ENCODE assay signal across 11 mouse cellular contexts in the genomic region with DNA sequence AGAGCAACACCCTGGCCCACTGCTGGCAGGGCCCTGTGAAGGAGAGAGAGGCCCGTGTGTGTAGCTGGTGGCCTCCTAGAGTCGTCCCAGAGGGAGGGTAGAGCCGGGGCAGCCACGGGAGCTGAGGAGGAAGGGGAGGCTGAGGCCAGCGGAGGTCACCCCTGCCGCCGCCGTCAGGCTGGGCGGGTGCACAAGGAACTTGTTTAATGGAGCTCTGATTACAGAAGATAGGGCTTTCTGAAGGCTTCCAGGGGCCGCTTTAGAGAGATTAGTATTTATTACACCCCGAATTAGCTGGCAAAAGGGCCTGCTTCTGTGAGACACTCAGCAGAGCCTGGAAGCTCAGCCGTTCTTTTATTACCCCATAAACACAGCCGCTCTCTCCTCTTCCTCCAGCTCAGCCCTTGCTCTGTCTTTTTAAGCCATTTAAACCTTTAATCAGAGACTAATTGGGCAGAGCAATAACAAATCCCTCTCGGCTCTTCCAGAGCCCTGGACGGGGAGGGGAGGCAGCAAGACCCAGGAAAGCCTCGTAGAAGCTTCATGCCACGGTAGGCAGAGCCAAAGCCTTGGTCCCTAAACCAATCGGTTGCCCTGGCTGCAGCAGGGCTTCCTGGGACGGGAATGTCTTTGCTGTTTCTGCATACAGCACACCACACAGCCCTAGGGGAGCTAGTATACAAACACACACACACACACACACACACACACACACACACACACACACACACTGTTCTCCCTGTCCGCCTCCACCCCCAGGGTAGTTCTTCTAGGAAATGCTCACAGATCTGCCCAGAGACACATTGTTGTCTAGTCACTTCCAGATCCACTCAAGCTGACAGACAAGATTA.
DNase-seq lines count a peak whose midpoint lies in the region; ATAC-seq lines count a peak whose summit lies in the region.
"Had no signal": no experiment of that assay in that cellular context is flagged by ENCODE, and none has a peak within 500 bp of the region (broad histone marks: within the 10 kb centered on the region; RNA-seq: fewer than 3 reads in every experiment).

No protein-coding gene starts in this region.

- no peak overlapping the region for H3K4me2 ChIP-seq in lung, embryonic 16.5 days (ENCODE audit: low read depth, low read length)
- no peak overlapping the region for H3K4me2 ChIP-seq in forebrain, embryonic 14.5 days (ENCODE audit: low read length)
- no peak overlapping the region for H3K4me2 ChIP-seq in stomach, embryonic 15.5 days

- ATAC-seq in lung, embryonic 16.5 days (ENCODE audit: low read depth) = no peak
- ATAC-seq in forebrain, embryonic 14.5 days = no peak
- peak; percentile 68 for ATAC-seq in stomach, embryonic 15.5 days (ENCODE audit: insufficient read depth, low FRiP score, low read depth)

- 18% methylated on average over 20 of the region's 20 CpGs for WGBS in lung, embryonic 16.5 days
- WGBS in forebrain, embryonic 14.5 days = 8% methylated on average over 20 of the region's 20 CpGs
- WGBS in stomach, embryonic 15.5 days = 9% methylated on average over 20 of the region's 20 CpGs

- DNase-seq in lung, adult 18-20 months = no peak
- peak; percentile 56 for DNase-seq in forebrain, embryonic 14.5 days (ENCODE audit: low spot score)
- peak; percentile 60 to 69 for DNase-seq in kidney, postnatal 4 days
- DNase-seq in gastrocnemius, postnatal 4 days (ENCODE audit: low spot score in 2 of 2) = no peak
- no peak for DNase-seq in thymus, postnatal 14 days
- DNase-seq in gastrocnemius, adult 8-10 months (ENCODE audit: low spot score in 2 of 2) = no peak
- DNase-seq: gastrocnemius, postnatal 10 days; thymus, postnatal 36 days had no signal

- H3K4me1 ChIP-seq in lung, embryonic 16.5 days (replicated peaks; ENCODE audit: control insufficient read depth, insufficient read depth, low read length) = peaks cover 12% of the 10 kb centered on the region
- no peaks in the 10 kb centered on the region for H3K4me1 ChIP-seq in forebrain, embryonic 14.5 days (ENCODE audit: control insufficient read depth, insufficient read depth, low read length)
- peaks cover 20% of the 10 kb centered on the region for H3K4me1 ChIP-seq in stomach, embryonic 15.5 days

- 0 out of 2 replicates have a peak overlapping the region, but pooled peaks have one; percentile 36 for H3K27ac ChIP-seq in lung, embryonic 16.5 days (ENCODE audit: low read length)
- H3K27ac ChIP-seq in forebrain, embryonic 14.5 days (ENCODE audit: low read depth, low read length) = no peak overlapping the region
- H3K27ac ChIP-seq in stomach, embryonic 15.5 days = peak overlapping the region; percentile 27

- H3K36me3 ChIP-seq in lung, embryonic 16.5 days (ENCODE audit: control insufficient read depth, insufficient read depth, low read length) = no peaks in the 10 kb centered on the region
- no peaks in the 10 kb centered on the region for H3K36me3 ChIP-seq in forebrain, embryonic 14.5 days (ENCODE audit: control insufficient read depth, insufficient read depth, low read length)
- H3K36me3 ChIP-seq in stomach, embryonic 15.5 days = no peaks in the 10 kb centered on the region

- H3K27me3 ChIP-seq in lung, embryonic 16.5 days (ENCODE audit: control insufficient read depth, insufficient read depth, low read depth, low read length) = no peaks in the 10 kb centered on the region
- H3K27me3 ChIP-seq in forebrain, embryonic 14.5 days (replicated peaks; ENCODE audit: control insufficient read depth, insufficient read depth, low read length) = no peaks in the 10 kb centered on the region
- peaks cover 4% of the 10 kb centered on the region; the same call in 1 of the 2 replicates for H3K27me3 ChIP-seq in stomach, embryonic 15.5 days (replicated peaks)

- H3K4me3 ChIP-seq in lung, embryonic 16.5 days (ENCODE audit: low read length) = no peak overlapping the region
- H3K4me3 ChIP-seq in forebrain, embryonic 14.5 days (ENCODE audit: low read depth, low read length) = no peak overlapping the region
- no peak overlapping the region for H3K4me3 ChIP-seq in stomach, embryonic 15.5 days (replicated peaks)
- H3K4me3 ChIP-seq: megakaryocyte, embryonic 14.5 days had no signal

- peak overlapping the region; percentile 39 for H3K9ac ChIP-seq in lung, embryonic 16.5 days (ENCODE audit: low read length)
- no peak overlapping the region for H3K9ac ChIP-seq in forebrain, embryonic 14.5 days (ENCODE audit: low read length)
- no peak overlapping the region for H3K9ac ChIP-seq in stomach, embryonic 15.5 days

- H3K9me3 ChIP-seq in lung, embryonic 16.5 days (ENCODE audit: control insufficient read depth, low read length) = no peaks in the 10 kb centered on the region
- no peaks in the 10 kb centered on the region for H3K9me3 ChIP-seq in forebrain, embryonic 14.5 days (replicated peaks; ENCODE audit: control insufficient read depth, low read length)
- no peaks in the 10 kb centered on the region for H3K9me3 ChIP-seq in stomach, embryonic 15.5 days

Comparison
In these comparisons a context has a peak if more than half of its experiments do, and no peak if none do; other contexts are left out.
1. DNase-seq: peak in forebrain, embryonic 14.5 days (single experiment) and kidney, postnatal 4 days (2 of 2); none in lung, adult 18-20 months (0 of 2), gastrocnemius, postnatal 4 days (0 of 2), thymus, postnatal 14 days (single experiment) and gastrocnemius, adult 8-10 months (0 of 2).